Mouse (Mus musculus): ENCODE measurements at regions not wholly inside any gene's neighbourhood (a gene's known extent, or its start where the extent isn't known, plus 50 kb on each side); places are given as distances from the start of the nearest gene placed in this dataset.

GRCm38 (mm10) chr7:125138607-125139006 lies 305.9 kb upstream of the Kdm8 start:
- TF ChIP-seq CTCF (IDR thresholded peaks at IDR 0.05; ENCODE audit: extremely low read depth, insufficient read depth, low read length) (no peak), POLR2A (IDR thresholded peaks at IDR 0.05; ENCODE audit: extremely low read depth, insufficient read depth, low read length) (no peak)

All from cortical plate, adult 2 months (tissue).